Mouse (Mus musculus): Measurements from ENCODE around the gene Hectd4. TPM values are rescaled to one million over a fixed set of nuclear protein-coding genes. Genes with fewer than 3 reads are reported as not detected.

The Hectd4 gene
- total and polyA plus RNA-seq, 3 experiments: 2.1 to 7.8 (median 6.0) TPM

DNA sequence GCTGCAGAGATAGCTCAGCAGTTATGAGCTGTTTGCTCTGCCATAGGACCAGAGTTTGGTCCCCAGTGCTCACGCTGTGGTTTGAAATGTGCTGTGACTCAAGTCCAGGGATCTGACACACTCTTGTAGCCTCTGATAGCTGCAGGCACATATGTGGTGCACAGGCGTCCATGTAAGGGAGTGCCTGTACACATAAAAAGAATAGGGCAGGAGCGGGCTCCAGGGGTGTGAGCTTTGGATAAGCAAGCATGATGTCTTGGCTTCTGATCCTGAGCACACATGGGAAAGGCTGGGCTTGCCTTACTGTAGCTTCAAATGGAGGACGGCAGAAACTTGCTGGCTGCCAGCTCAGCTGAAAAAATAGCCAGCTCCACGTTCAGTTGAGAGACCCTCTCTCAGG lies 175.6 kb downstream of the Hectd4 start:
- no peak for DNase-seq (ENCODE audit: extremely low read depth)
- in situ Hi-C loops (cut with MboI; ENCODE audit: low pct_ligation_motif_present, low pct_unique_long_range_greater_than_20kb, low sequenced_read_pairs): no loop called here
- H3K9ac ChIP-seq (ENCODE audit: insufficient read depth, low read depth): no peak overlapping the region
- H3K79me2 ChIP-seq (replicated peaks; ENCODE audit: control insufficient read depth, extremely low read depth, insufficient read depth, poor library complexity, severe bottlenecking): peaks cover 27% of the 10 kb centered on the region
- dilution Hi-C loops (cut with MboI; ENCODE audit: extremely low pct_ligation_motif_present, extremely low pct_unique_long_range_greater_than_20kb, low sequenced_read_pairs): no loop called here
- no peak overlapping the region for H3K4me3 ChIP-seq (replicated peaks in 1 of 3; ENCODE audit: low read depth in 2 of 3, low read length in 2 of 3, poor library complexity in 1 of 3)
- H3K4me2 ChIP-seq (ENCODE audit: insufficient read depth, low read depth, poor library complexity, severe bottlenecking): no peak overlapping the region
- H3K9me3 ChIP-seq (replicated peaks; ENCODE audit: low read length): no peaks in the 10 kb centered on the region
- H3K27ac ChIP-seq (ENCODE audit: insufficient read depth, low read depth): no peak overlapping the region
- H3K36me3 ChIP-seq (replicated peaks in 1 of 2; ENCODE audit: control insufficient read depth in 1 of 2, insufficient read depth in 1 of 2, low read length in 1 of 2): peaks cover 0 to 10% of the 10 kb centered on the region in 2 experiments
- no peaks in the 10 kb centered on the region for H3K27me3 ChIP-seq (replicated peaks)
- H3K4me1 ChIP-seq (ENCODE audit: control insufficient read depth in 1 of 2, insufficient read depth in 2 of 2): peaks cover 6 to 20% of the 10 kb centered on the region in 2 experiments; a peak in 3 of 4 replicates
- TF ChIP-seq MYC (IDR thresholded peaks at IDR 0.05; ENCODE audit: low read depth, low read length) (no peak), ETS1 (conservative IDR thresholded peaks at IDR 0.05; ENCODE audit: low read depth, low read length) (no peak), JUN (IDR thresholded peaks at IDR 0.05; ENCODE audit: insufficient read depth, low read depth, low read length) (no peak), MAX (IDR thresholded peaks at IDR 0.05; ENCODE audit: low read length) (no peak), JUND (conservative IDR thresholded peaks at IDR 0.05; ENCODE audit: low read depth, low read length) (no peak), MAZ (IDR thresholded peaks at IDR 0.05; ENCODE audit: low read depth, low read length) (no peak), RCOR1 (conservative IDR thresholded peaks at IDR 0.05; ENCODE audit: low read depth, low read length) (no peak)

DNA sequence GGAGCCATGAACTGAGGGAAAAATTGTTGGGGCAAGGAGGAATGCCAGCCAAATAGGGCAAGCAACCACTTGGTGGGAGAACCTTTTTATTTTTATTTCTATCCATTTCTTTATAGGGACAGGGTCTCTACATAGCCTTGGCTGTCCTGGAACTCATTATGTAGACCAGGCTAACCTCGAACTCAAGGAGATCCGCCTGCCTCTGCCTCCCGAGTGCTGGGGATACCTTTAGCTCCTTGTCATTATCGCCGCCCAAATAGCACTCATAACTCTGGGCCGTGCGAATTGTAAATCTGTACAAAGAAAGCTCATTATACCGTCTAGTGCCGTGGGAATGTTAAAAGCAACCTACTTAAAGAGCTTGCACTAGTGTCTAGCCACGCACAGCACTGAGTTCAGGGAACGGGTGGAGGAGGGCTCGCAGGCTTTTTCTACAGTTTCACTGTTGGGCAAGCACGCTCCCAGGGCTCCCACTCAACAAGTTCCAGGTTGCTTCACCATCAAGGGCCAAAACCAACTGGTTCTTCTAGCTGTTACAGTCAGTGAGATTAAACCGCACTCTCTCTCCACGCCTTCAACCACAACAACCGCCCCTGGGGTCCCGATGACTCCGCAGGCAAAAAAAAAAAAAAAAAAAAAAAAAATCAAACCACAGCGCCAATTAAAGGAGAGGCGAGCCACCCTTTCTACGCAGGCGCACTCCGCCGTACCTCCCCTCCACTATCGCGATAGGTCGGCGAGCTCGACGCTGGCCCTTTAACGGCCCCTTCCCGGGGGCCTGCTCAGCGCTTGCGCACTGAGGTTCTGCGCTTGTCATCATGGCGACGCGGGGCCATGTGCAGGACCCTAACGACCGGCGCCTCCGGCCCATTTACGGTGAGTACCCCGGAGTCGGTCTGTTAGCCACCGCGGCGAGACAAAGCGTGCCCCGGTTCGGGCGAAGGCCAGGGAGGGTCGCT lies 177.4 kb downstream of the Hectd4 start, which contains the start of gene Naa25:
Naa25 (plus strand) TSS at position 750 of the 959 bp plus-strand sequence.
- dilution Hi-C loops (cut with MboI; ENCODE audit: extremely low pct_ligation_motif_present, extremely low pct_unique_long_range_greater_than_20kb, low sequenced_read_pairs): no loop called here
- peaks cover 6 to 27% of the 10 kb centered on the region in 2 experiments for H3K36me3 ChIP-seq (replicated peaks in 1 of 2; ENCODE audit: control insufficient read depth in 1 of 2, insufficient read depth in 1 of 2, low read length in 1 of 2)
- peaks cover 45% of the 10 kb centered on the region for H3K79me2 ChIP-seq (replicated peaks; ENCODE audit: control insufficient read depth, extremely low read depth, insufficient read depth, poor library complexity, severe bottlenecking)
- peak; percentile 98 for DNase-seq (ENCODE audit: extremely low read depth)
- peak within 1 kb of the TSS; percentile 35 for H3K27ac ChIP-seq (ENCODE audit: insufficient read depth, low read depth)
- peak within 1 kb of the TSS; percentile 84 to 94 (median 84) for H3K4me3 ChIP-seq (replicated peaks in 1 of 3; ENCODE audit: low read depth in 2 of 3, low read length in 2 of 3, poor library complexity in 1 of 3)
- peak within 1 kb of the TSS; percentile 82 for H3K4me2 ChIP-seq (ENCODE audit: insufficient read depth, low read depth, poor library complexity, severe bottlenecking)
- peak within 1 kb of the TSS; percentile 77 for H3K9ac ChIP-seq (ENCODE audit: insufficient read depth, low read depth)
- H3K4me1 ChIP-seq (ENCODE audit: control insufficient read depth in 1 of 2, insufficient read depth in 2 of 2): peaks cover 12 to 36% of the 10 kb centered on the region in 2 experiments; a peak in 3 of 4 replicates
- in situ Hi-C loops (cut with MboI; ENCODE audit: low pct_ligation_motif_present, low pct_unique_long_range_greater_than_20kb, low sequenced_read_pairs): no loop called here
- no peaks in the 10 kb centered on the region for H3K27me3 ChIP-seq (replicated peaks)
- no peaks in the 10 kb centered on the region for H3K9me3 ChIP-seq (replicated peaks; ENCODE audit: low read length)
- TF ChIP-seq IRF4 (IDR thresholded peaks at IDR 0.05; ENCODE audit: low read depth, low read length): no peak
- TF ChIP-seq JUN (IDR thresholded peaks at IDR 0.05; ENCODE audit: insufficient read depth, low read depth, low read length): no peak
- peak; percentile 83; the same call in 1 of the 2 replicates for TF ChIP-seq POLR2AphosphoS2 (IDR thresholded peaks at IDR 0.05; ENCODE audit: low read depth, low read length)
- TF ChIP-seq ZMIZ1 (IDR thresholded peaks at IDR 0.05; ENCODE audit: low read depth, low read length): peak; percentile 89
- TF ChIP-seq GABPA (IDR thresholded peaks at IDR 0.05; ENCODE audit: insufficient replicate concordance, low read depth, low read length): no peak
- no peak; the same call in 1 of the 2 replicates for TF ChIP-seq USF1 (IDR thresholded peaks at IDR 0.05; ENCODE audit: low read depth, low read length)
- TF ChIP-seq CHD1 (IDR thresholded peaks at IDR 0.05; ENCODE audit: low read depth, low read length): no peak
- TF ChIP-seq MEF2A (IDR thresholded peaks at IDR 0.05; ENCODE audit: borderline replicate concordance, low read depth, low read length): peak; percentile 40; the same call in 1 of the 2 replicates
- TF ChIP-seq MAFK (IDR thresholded peaks at IDR 0.05; ENCODE audit: insufficient replicate concordance, low read length): no peak
- peak; percentile 84; the same call in 1 of the 2 replicates for TF ChIP-seq TBP (conservative IDR thresholded peaks at IDR 0.05; ENCODE audit: low read depth, low read length)
- TF ChIP-seq POLR2A (IDR thresholded peaks at IDR 0.05; ENCODE audit: low read depth, low read length): peak; percentile 95
- peak; percentile 92 for TF ChIP-seq NRF1 (IDR thresholded peaks at IDR 0.05; ENCODE audit: low read depth, low read length)
- TF ChIP-seq MXI1 (IDR thresholded peaks at IDR 0.05; ENCODE audit: low read depth, low read length): peak; percentile 79
- peak; percentile 99 for TF ChIP-seq CHD2 (IDR thresholded peaks at IDR 0.05; ENCODE audit: low read length)
- no peak for TF ChIP-seq RCOR1 (conservative IDR thresholded peaks at IDR 0.05; ENCODE audit: low read depth, low read length)
- TF ChIP-seq ETS1 (conservative IDR thresholded peaks at IDR 0.05; ENCODE audit: low read depth, low read length): no peak
- TF ChIP-seq EP300 (IDR thresholded peaks at IDR 0.05; ENCODE audit: low read length): no peak
- TF ChIP-seq SMC3 (IDR thresholded peaks at IDR 0.05; ENCODE audit: low read depth, low read length): no peak
- TF ChIP-seq SIN3A (IDR thresholded peaks at IDR 0.05; ENCODE audit: low read length): peak; percentile 84; the same call in 1 of the 2 replicates
- TF ChIP-seq KAT2A (IDR thresholded peaks at IDR 0.05; ENCODE audit: insufficient replicate concordance, low read length): 0 out of 2 replicates have a peak, but pooled peaks have one; percentile 55
- TF ChIP-seq USF2 (conservative IDR thresholded peaks at IDR 0.05; ENCODE audit: low read depth, low read length): no peak
- TF ChIP-seq CTCF (conservative IDR thresholded peaks at IDR 0.05 in 1 of 2, IDR thresholded peaks at IDR 0.05 in 1 of 2; ENCODE audit: low read depth in 2 of 2, low read length in 2 of 2): no peak
- peak; percentile 78 for TF ChIP-seq TCF12 (IDR thresholded peaks at IDR 0.05; ENCODE audit: low read depth, low read length)
- no peak for TF ChIP-seq BHLHE40 (IDR thresholded peaks at IDR 0.05; ENCODE audit: low read depth, low read length)
- no peak for TF ChIP-seq E2F4 (IDR thresholded peaks at IDR 0.05; ENCODE audit: insufficient replicate concordance, low read depth, low read length)
- TF ChIP-seq ZNF384 (IDR thresholded peaks at IDR 0.05; ENCODE audit: low read depth, low read length): peak; percentile 100
